Mouse (Mus musculus) lung, postnatal 0 days (tissue): ENCODE results near the gene Fpr2. TPM values are rescaled to one million over a fixed set of nuclear protein-coding genes. Genes with fewer than 3 reads are reported as not detected.
A peak's percentile ranks its signal among the peaks of the same experiment; 100 is the strongest.
"Not testable (repeated sequence)": the region's sequence is repeated elsewhere in the genome, so short reads cannot be mapped to it uniquely, and the experiment has no call there.

Source experiments
- ATAC-seq: fragments of 200-750 bp; cut with Nextera tagmentation; 2 replicates; pipeline ENCODE4 v1.8.0; 2017; ENCODE audit warnings: moderate library complexity
- DNase-seq: peaks from one replicate; pipeline ENCODE4 v3.0.0-alpha.2; 2016; ENCODE audit warnings: low spot score
- H3K27ac ChIP-seq: fragments of 300-500 bp; sonication (generic); 2 replicates; pipeline ENCODE4 v1.5.1; 2014; ENCODE audit warnings: antibody characterized with exemption, mild to moderate bottlenecking, low read length, mixed read lengths
- H3K27me3 ChIP-seq: fragments of 300-500 bp; sonication (generic); replicated peaks from 2 replicates; pipeline ENCODE4 v1.6.1; 2014; ENCODE audit warnings: low read length, mixed read lengths; ENCODE audit not compliant: insufficient read depth
- H3K36me3 ChIP-seq: fragments of 300-500 bp; sonication (generic); 2 replicates; pipeline ENCODE4 v1.6.1; 2014; ENCODE audit warnings: low read length, mixed read lengths; ENCODE audit not compliant: insufficient read depth
- H3K4me1 ChIP-seq: fragments of 300-500 bp; sonication (generic); 2 replicates; pipeline ENCODE4 v1.6.1; 2014; ENCODE audit warnings: antibody characterized with exemption, low read depth, low read length, mixed read lengths; ENCODE audit not compliant: insufficient read depth
- H3K4me2 ChIP-seq: fragments of 300-500 bp; sonication (generic); replicated peaks from 2 replicates; pipeline ENCODE4 v1.6.1; 2014; ENCODE audit warnings: low read depth, mild to moderate bottlenecking, low read length, moderate library complexity, mixed read lengths
- H3K4me3 ChIP-seq: fragments of 300-500 bp; sonication (generic); 2 replicates; pipeline ENCODE4 v1.5.1; 2014; ENCODE audit warnings: low read depth, low read length
- H3K9ac ChIP-seq: fragments of 300-500 bp; sonication (generic); replicated peaks from 2 replicates; pipeline ENCODE4 v1.6.1; 2014; ENCODE audit warnings: low read depth, mild to moderate bottlenecking
- H3K9me3 ChIP-seq: fragments of 300-500 bp; sonication (generic); 2 replicates; pipeline ENCODE4 v1.6.1; 2016; ENCODE audit warnings: low read length, mixed read lengths
- CTCF ChIP-seq: IDR thresholded peaks from 2 replicates; pipeline ENCODE4 v1.5.1; 2016; ENCODE audit warnings: antibody characterized with exemption, mild to moderate bottlenecking
- EP300 ChIP-seq: IDR thresholded peaks from 2 replicates; pipeline ENCODE4 v1.6.1; 2016; ENCODE audit warnings: antibody characterized with exemption, mild to moderate bottlenecking, control low read depth
- WGBS: fragments of 180-500 bp; shearing (Covaris S2); extraction: QIAGEN DNeasy Blood & Tissue Kit; methylation state at CpG from one replicate; pipeline ENCODE4 v1.1.7; 2014; 5-methylcytosine and 5-hydroxymethylcytosine counted together
- polyA plus RNA-seq: library from polyadenylated mRNA; unstranded; fragments of >200 nt; fragmentation: Nextera tagmentation; extraction: Ambion mirVana; gene quantifications from 2 replicates; pipeline ENCODE4 v1.2.1, GENCODE M21; 2015

Fpr2 gene
- 12.6 and 15.4 TPM in 2 replicates for polyA plus RNA-seq

DNA sequence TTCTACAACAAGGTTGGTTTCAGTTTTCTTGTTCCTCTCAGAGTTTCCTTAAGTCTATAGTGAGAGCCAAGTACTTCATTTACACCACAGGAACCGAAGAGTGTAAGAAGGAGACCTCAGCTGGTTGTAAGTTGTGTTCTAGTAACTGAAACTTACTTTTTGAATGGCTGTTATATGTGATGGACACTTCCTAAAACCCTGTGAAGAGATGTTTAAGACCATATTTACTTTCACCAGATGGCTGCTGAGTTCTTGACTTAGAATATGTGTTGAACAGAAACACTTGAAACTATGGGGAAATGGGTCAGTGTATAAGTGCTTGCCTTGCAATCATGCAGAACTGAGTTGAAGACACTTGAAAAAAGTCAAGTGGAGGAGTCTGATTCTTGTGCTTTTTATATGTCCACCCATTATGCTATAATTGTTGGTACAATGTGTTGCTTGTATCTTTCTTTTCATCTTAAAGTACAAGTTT, at the start of gene Fpr2, which contains the start of gene Fpr3:
Gene Fpr2 (plus strand): TSS at position 51 of the 475 bp plus-strand sequence.
Gene Fpr3 (plus strand): TSS at position 79 of the 475 bp plus-strand sequence.
- DNase-seq (peak; percentile 62), ATAC-seq (peak; percentile 74)
- Histone ChIP-seq H3K27ac (no peak within 1 kb of the TSS), H3K36me3 (no peaks in the 10 kb centered on the region), H3K4me3 (no peak within 1 kb of the TSS), H3K4me1 (no peaks in the 10 kb centered on the region), H3K9ac (no peak within 1 kb of the TSS), H3K27me3 (no peaks in the 10 kb centered on the region), H3K9me3 (no peaks in the 10 kb centered on the region), H3K4me2 (no peak within 1 kb of the TSS)
- TF ChIP-seq EP300 (no peak), CTCF (no peak)
- 28% methylated on average over 1 of the region's 1 CpGs for WGBS

- 2% methylated on average over 42 of the region's 43 CpGs for WGBS
- ATAC-seq (peak; percentile 99), DNase-seq (peak; percentile 99)
- Histone ChIP-seq H3K27me3 (no peaks in the 10 kb centered on the region), H3K9me3 (no peaks in the 10 kb centered on the region), H3K27ac (peak overlapping the region; percentile 96), H3K4me3 (peak overlapping the region; percentile 50), H3K36me3 (no peaks in the 10 kb centered on the region), H3K4me2 (peak overlapping the region; percentile 73), H3K4me1 (peaks cover 16% of the 10 kb centered on the region; the same call in 1 of the 2 replicates), H3K9ac (peak overlapping the region; percentile 43)
- TF ChIP-seq CTCF (peak; percentile 90), EP300 (peak; percentile 83)
Measured at GRCm38 (mm10) chr17:17837919-17838701, 49.5 kb upstream of the Fpr2 start.

DNA sequence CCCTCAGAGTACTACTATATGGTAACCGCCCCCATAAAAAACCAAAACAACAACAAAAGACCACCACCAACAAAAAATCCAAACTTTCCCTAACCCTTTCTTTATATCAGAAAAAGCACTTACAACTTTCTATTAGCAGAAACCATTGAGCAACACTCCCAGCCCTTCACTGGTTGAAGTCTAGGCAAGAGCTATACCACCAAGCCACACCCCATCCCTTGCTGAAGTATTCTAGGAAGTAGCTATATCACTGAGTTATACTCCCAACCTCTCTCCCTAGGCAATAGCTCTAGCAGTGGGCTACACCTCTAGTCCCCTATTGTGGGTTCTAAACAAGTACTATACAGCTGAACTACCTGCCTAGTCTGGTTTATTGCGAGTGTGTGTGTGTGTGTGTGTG, 48.3 kb upstream of the Fpr2 start:
- H3K4me3 ChIP-seq, result no peak overlapping the region
- no peak overlapping the region for H3K9ac ChIP-seq
- no peaks in the 10 kb centered on the region for H3K27me3 ChIP-seq
- H3K36me3 ChIP-seq, result no peaks in the 10 kb centered on the region
- 91% methylated on average over 2 of the region's 2 CpGs for WGBS
- H3K4me1 ChIP-seq, result peaks cover 13% of the 10 kb centered on the region; the same call in 1 of the 2 replicates
- no peak overlapping the region for H3K27ac ChIP-seq
- TF ChIP-seq EP300, result no peak
- no peak for TF ChIP-seq CTCF
- no peaks in the 10 kb centered on the region for H3K9me3 ChIP-seq
- H3K4me2 ChIP-seq, result no peak overlapping the region
- DNase-seq, result no peak
- ATAC-seq, result no peak

GRCm38 (mm10) chr17:17840796-17841195, 46.8 kb upstream of the Fpr2 start:
- no peak for DNase-seq
- 87% methylated on average over 7 of the region's 7 CpGs for WGBS
- Histone ChIP-seq H3K9ac (no peak overlapping the region), H3K9me3 (no peaks in the 10 kb centered on the region), H3K4me2 (no peak overlapping the region), H3K27me3 (no peaks in the 10 kb centered on the region), H3K4me3 (no peak overlapping the region), H3K4me1 (peaks cover 5% of the 10 kb centered on the region; the same call in 1 of the 2 replicates), H3K27ac (no peak overlapping the region), H3K36me3 (no peaks in the 10 kb centered on the region)
- ATAC-seq, result no peak
- TF ChIP-seq EP300 (no peak), CTCF (no peak)

DNA sequence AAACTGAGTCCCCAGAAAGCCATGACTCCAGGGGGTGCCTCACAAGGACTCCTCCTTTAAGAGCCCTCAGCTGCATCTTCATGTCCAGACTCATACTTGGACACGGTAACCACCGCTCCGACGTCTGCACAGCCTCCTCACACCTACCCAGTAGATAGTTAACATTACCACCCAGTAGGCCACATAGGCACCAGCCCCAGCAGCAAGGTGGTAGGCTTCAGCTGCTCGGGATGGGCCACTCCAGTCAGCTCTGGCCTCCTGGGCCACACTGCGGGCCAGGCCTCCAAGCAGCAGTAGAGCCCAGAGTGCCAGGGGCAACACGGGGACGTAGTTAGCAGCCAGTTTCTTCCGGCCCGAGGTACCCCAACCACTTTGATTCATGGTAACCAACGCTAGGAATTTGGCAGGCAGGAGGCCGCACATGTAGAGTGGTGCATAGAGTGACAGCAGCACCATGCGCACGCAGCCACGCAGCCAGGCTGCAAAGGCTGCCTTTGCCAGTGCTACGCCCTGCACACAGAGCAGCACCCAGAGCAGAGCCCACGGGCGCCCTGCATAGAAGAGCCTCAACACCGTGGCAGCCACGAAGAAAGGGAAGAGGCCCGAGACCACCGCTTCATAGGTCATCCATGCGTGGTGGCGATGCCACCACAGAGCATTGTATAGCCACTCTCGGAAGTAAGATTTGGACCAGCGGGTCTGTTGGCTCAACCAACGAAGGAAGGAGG, 43.9 kb upstream of the Fpr2 start:
- no peaks in the 10 kb centered on the region for H3K27me3 ChIP-seq
- no peaks in the 10 kb centered on the region for H3K4me1 ChIP-seq
- DNase-seq, result no peak
- H3K4me2 ChIP-seq, result no peak overlapping the region
- WGBS, result 70% methylated on average over 27 of the region's 27 CpGs
- H3K9me3 ChIP-seq, result no peaks in the 10 kb centered on the region
- H3K27ac ChIP-seq, result no peak overlapping the region
- ATAC-seq, result 0 out of 2 replicates have a peak, but pooled peaks have one; percentile 11
- H3K9ac ChIP-seq, result no peak overlapping the region
- H3K36me3 ChIP-seq, result no peaks in the 10 kb centered on the region
- TF ChIP-seq EP300, result no peak
- no peak for TF ChIP-seq CTCF
- H3K4me3 ChIP-seq, result no peak overlapping the region

DNA sequence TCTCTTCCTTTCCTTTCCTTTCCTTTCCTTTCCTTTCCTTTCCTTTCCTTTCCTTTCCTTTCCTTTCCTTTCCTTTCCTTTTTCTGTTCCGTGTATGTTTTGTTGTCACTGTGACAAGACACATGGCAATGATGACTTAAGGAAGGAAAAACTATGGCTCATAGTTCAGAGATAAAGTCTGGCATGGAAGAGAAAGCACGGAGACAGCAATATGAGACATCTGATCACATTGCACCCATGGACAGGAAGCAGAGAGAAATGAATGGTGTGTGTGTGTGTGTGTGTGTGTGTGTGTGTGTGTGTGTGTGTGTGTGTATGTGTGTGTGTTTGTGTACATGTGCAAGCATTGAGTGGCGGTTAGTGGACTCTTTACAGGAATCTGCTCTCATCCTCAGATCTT, 43.0 kb upstream of the Fpr2 start:
- H3K9ac ChIP-seq, DNase-seq, H3K4me3 ChIP-seq, ATAC-seq, H3K27me3 ChIP-seq, H3K36me3 ChIP-seq, H3K4me1 ChIP-seq, H3K4me2 ChIP-seq, H3K27ac ChIP-seq, H3K9me3 ChIP-seq: not testable (repeated sequence)
- WGBS, result 54% methylated on average over 3 of the region's 3 CpGs
